Mouse (Mus musculus) small intestine, adult 2 months (tissue): ENCODE measurements around the gene Slc24a3. TPM values are rescaled to one million over a fixed set of nuclear protein-coding genes. Genes with fewer than 3 reads are reported as not detected.

ENCODE experiments used
- H3K27ac ChIP-seq: fragments of 200-500 bp; 2 replicates; pipeline ENCODE4 v1.5.1; 2012; ENCODE audit warnings: low read depth, low read length, control low read depth, inconsistent platforms; ENCODE audit not compliant: insufficient read depth
- H3K27me3 ChIP-seq: fragments of 200-500 bp; 2 replicates; pipeline ENCODE4 v1.6.1; 2012; ENCODE audit warnings: mild to moderate bottlenecking, moderate library complexity, low read length, inconsistent platforms; ENCODE audit not compliant: control insufficient read depth, insufficient read depth
- H3K36me3 ChIP-seq: fragments of 200-500 bp; 2 replicates; pipeline ENCODE4 v1.6.1; 2012; ENCODE audit warnings: mild to moderate bottlenecking, low read length, control low read depth, inconsistent platforms; ENCODE audit not compliant: control insufficient read depth, insufficient read depth
- H3K4me1 ChIP-seq: fragments of 200-500 bp; 2 replicates; pipeline ENCODE4 v1.6.1; 2012; ENCODE audit warnings: low read length, inconsistent platforms, mixed read lengths; ENCODE audit not compliant: control insufficient read depth, insufficient read depth, insufficient read length
- H3K4me3 ChIP-seq: fragments of 200-500 bp; 2 replicates; pipeline ENCODE4 v1.5.1; 2012; ENCODE audit warnings: low read depth, mild to moderate bottlenecking, control low read depth, inconsistent platforms, low read length, moderate library complexity
- CTCF ChIP-seq: fragments of 200-500 bp; IDR thresholded peaks from 2 replicates; pipeline ENCODE4 v1.5.1; 2012; ENCODE audit warnings: low read depth, mild to moderate bottlenecking, control low read depth, inconsistent platforms, low read length, moderate library complexity, mixed read lengths; ENCODE audit not compliant: insufficient replicate concordance, insufficient read length; ENCODE audit errors: extremely low read depth
- POLR2A ChIP-seq: fragments of 200-500 bp; IDR thresholded peaks from 2 replicates; pipeline ENCODE4 v1.6.1; 2012; ENCODE audit warnings: low read depth, mild to moderate bottlenecking, control low read depth, inconsistent platforms, low read length, moderate library complexity
- WGBS: fragments of 180-500 bp; shearing (Covaris S2); methylation state at CpG from one replicate; pipeline ENCODE4 v1.1.7; 2018; 5-methylcytosine and 5-hydroxymethylcytosine counted together
- polyA plus RNA-seq: library from polyadenylated mRNA; depleted of rRNA; stranded (reverse); fragments of >200 nt; gene quantifications from 2 replicates; pipeline ENCODE4 v1.2.3, GENCODE M21; 2012

Slc24a3 gene
- polyA plus RNA-seq, 1 experiment: 6.1 TPM

DNA sequence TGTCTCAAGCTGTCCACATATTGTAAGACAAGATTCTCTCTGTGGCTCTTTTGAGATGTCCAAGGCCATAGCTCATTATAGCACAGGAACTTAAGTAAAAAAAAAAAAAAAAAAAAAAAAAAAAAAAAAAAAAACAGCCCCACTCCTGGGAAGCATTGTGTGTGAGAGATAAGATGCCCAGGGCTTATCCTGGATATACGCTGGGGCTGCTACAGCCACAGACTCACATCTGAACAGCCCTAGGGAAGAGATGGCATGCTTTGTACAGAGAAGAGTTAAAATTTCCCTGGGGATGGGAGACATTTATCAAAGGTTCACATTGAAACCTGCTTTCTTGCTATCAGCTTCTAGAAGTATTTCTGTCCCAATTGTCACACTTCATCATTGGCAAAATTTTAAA lies 218.2 kb downstream of the Slc24a3 start:
- Histone ChIP-seq H3K4me3 (no peak overlapping the region), H3K27ac (no peak overlapping the region), H3K4me1 (no peaks in the 10 kb centered on the region), H3K27me3 (no peaks in the 10 kb centered on the region), H3K36me3 (no peaks in the 10 kb centered on the region)
- TF ChIP-seq CTCF (no peak), POLR2A (no peak)
- WGBS: 51% methylated on average over 1 of the region's 1 CpGs

- Histone ChIP-seq H3K27me3 (no peaks in the 10 kb centered on the region), H3K4me3 (no peak overlapping the region), H3K27ac (no peak overlapping the region), H3K36me3 (no peaks in the 10 kb centered on the region), H3K4me1 (no peaks in the 10 kb centered on the region)
- TF ChIP-seq CTCF (no peak), POLR2A (no peak)
- WGBS: 43% methylated on average over 3 of the region's 3 CpGs
Measured at GRCm38 (mm10) chr2:145395804-145396203, 228.2 kb downstream of the Slc24a3 start.

- TF ChIP-seq CTCF: no peak
- no peak for TF ChIP-seq POLR2A
- Histone ChIP-seq H3K27me3 (no peaks in the 10 kb centered on the region), H3K4me3 (no peak overlapping the region), H3K4me1 (no peaks in the 10 kb centered on the region), H3K27ac (no peak overlapping the region), H3K36me3 (no peaks in the 10 kb centered on the region)
- 72% methylated on average over 7 of the region's 7 CpGs for WGBS
Measured at GRCm38 (mm10) chr2:145396579-145396978, 229.0 kb downstream of the Slc24a3 start.

DNA sequence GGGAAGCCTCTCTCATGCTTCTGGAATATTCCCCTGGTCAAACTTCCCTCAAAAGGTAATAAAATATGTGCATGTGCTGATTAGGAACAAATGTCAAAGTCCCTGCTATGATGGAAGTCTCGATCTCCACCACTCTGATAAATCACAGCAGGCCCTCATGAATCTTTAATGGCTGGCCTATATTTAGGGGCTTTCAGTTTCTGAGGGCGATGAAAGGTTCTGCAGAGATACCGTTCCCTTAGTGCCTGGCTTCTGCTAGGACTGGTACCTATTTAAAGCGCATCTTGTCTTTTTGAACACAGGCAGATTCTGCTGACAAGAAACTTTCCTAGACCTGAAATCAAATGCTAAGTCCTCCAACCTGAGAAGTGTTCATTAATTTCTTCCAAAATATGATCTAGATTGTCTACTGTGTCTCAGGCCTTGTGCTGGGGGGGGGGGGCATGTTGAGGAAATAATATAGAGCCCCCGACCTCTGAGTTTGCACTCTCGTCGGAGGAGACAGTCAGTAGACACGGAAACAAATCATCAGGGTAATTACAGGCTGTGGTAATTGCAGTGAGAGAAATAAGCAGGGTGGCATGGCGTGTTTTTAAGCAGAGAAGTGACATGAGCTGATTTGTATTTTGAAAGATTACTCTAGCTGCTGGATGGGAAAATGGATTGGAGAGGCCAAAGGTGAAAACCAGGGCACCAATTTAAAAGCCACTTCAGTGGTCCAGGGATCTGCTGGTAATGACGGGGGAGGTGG lies 230.1 kb downstream of the Slc24a3 start:
- no peaks in the 10 kb centered on the region for H3K27me3 ChIP-seq
- H3K27ac ChIP-seq: no peak overlapping the region
- no peaks in the 10 kb centered on the region for H3K36me3 ChIP-seq
- no peak overlapping the region for H3K4me3 ChIP-seq
- 64% methylated on average over 10 of the region's 10 CpGs for WGBS
- H3K4me1 ChIP-seq: no peaks in the 10 kb centered on the region
- no peak for TF ChIP-seq POLR2A
- no peak for TF ChIP-seq CTCF

GRCm38 (mm10) chr2:145401240-145401805 lies 233.8 kb downstream of the Slc24a3 start:
- Histone ChIP-seq H3K36me3 (no peaks in the 10 kb centered on the region), H3K27me3 (no peaks in the 10 kb centered on the region), H3K27ac (no peak overlapping the region), H3K4me1 (no peaks in the 10 kb centered on the region), H3K4me3 (no peak overlapping the region)
- WGBS: 68% methylated on average over 6 of the region's 6 CpGs
- TF ChIP-seq CTCF: no peak
- no peak for TF ChIP-seq POLR2A

DNA sequence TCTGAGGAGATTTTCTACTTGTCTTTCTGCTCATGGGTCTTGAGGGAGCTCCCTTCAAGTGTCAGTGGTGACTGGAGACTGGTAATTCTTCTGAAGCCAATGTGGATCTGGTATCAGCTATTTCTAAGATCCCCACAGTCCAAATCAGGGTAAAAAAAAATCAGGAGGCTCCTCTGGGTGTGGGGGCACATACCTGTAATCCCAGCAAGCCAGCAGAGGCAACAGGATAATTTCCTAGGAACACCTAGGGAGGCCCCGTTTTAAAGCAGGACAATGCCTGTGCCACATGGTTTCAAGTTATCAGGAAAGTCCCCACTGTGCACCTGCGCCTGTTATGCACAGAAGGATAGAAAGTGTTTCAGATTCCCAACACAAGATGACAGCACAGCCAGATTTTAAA lies 234.4 kb downstream of the Slc24a3 start:
- Histone ChIP-seq H3K36me3 (no peaks in the 10 kb centered on the region), H3K27ac (no peak overlapping the region), H3K4me3 (no peak overlapping the region), H3K27me3 (no peaks in the 10 kb centered on the region), H3K4me1 (no peaks in the 10 kb centered on the region)
- 68% methylated on average over 2 of the region's 2 CpGs for WGBS
- TF ChIP-seq CTCF (no peak), POLR2A (no peak)

DNA sequence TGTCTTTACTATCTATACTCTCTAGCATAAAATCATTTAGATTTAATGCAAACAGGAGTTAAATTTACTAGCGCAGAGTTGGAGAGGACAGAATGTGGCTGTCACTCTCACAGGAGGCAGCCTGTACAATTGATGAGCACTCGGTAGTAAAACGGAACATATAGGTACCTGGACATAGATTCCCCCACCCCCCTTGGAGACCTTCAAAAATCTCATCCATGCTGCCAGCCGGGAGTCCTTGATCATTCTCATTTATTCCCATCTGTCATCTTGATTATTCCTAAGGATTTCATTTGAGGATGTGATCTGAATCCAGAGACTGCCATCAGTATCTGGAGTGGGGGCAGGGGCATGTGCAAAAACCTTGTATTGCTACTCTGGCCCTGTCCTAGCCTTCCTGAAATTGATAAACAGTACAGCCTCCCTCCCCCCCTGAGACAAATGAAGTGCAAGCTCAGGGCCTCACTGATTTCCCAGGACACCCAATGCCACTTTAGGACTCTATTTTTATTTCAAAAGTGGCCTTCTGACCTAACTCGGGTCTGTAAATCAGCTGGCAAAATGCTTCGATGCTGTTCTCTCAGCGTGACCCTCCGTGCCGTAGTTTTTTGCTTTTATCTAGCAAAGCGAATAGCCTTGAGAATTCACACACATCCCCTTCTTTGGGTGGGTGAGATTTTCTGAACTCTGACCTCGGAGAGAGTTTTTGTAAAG lies 237.4 kb downstream of the Slc24a3 start:
- 73% methylated on average over 11 of the region's 11 CpGs for WGBS
- Histone ChIP-seq H3K4me3 (no peak overlapping the region), H3K27ac (no peak overlapping the region), H3K4me1 (no peaks in the 10 kb centered on the region), H3K27me3 (no peaks in the 10 kb centered on the region), H3K36me3 (no peaks in the 10 kb centered on the region)
- TF ChIP-seq POLR2A (no peak), CTCF (no peak)
